Mouse (Mus musculus) A20 (cell line): ENCODE measurements around the gene Lmtk2.

Source experiments
- DNase-seq: peaks from one replicate; pipeline ENCODE4 v3.0.0-alpha.2; 2011; ENCODE audit warnings: low read depth, low spot score

Gene Lmtk2

GRCm38 (mm10) chr5:144100149-144100935 lies at the start of gene Lmtk2:
TSS of gene Lmtk2 (plus strand) at chr5:144100436.
- DNase-seq: peak; percentile 95

- peak; percentile 63 for DNase-seq
These were observed 49.0 kb upstream of the Lmtk2 start for GRCm38 (mm10) chr5:144051268-144051667.

GRCm38 (mm10) chr5:144053450-144053849 lies 46.8 kb upstream of the Lmtk2 start:
- no peak for DNase-seq

GRCm38 (mm10) chr5:144054340-144054739 lies 45.9 kb upstream of the Lmtk2 start:
- no peak for DNase-seq

GRCm38 (mm10) chr5:144064093-144064492 lies 36.1 kb upstream of the Lmtk2 start:
- no peak for DNase-seq

GRCm38 (mm10) chr5:144066036-144066435 lies 34.2 kb upstream of the Lmtk2 start:
- DNase-seq: no peak

GRCm38 (mm10) chr5:144070064-144070463 lies 30.2 kb upstream of the Lmtk2 start:
- DNase-seq: no peak

GRCm38 (mm10) chr5:144071249-144071648 lies 29.0 kb upstream of the Lmtk2 start:
- no peak for DNase-seq

GRCm38 (mm10) chr5:144077541-144077940 lies 22.7 kb upstream of the Lmtk2 start:
- DNase-seq: no peak

GRCm38 (mm10) chr5:144080886-144081285 lies 19.4 kb upstream of the Lmtk2 start:
- DNase-seq: no peak

- DNase-seq: no peak
These were observed 18.2 kb upstream of the Lmtk2 start for GRCm38 (mm10) chr5:144082006-144082405.

GRCm38 (mm10) chr5:144083521-144083920 lies 16.7 kb upstream of the Lmtk2 start:
- DNase-seq: no peak

GRCm38 (mm10) chr5:144084271-144084670 lies 16.0 kb upstream of the Lmtk2 start:
- DNase-seq: peak; percentile 19

GRCm38 (mm10) chr5:144085696-144086095 lies 14.5 kb upstream of the Lmtk2 start:
- no peak for DNase-seq

- DNase-seq: no peak
These were observed 13.7 kb upstream of the Lmtk2 start for GRCm38 (mm10) chr5:144086494-144086893.

- DNase-seq: no peak
These were observed 11.9 kb upstream of the Lmtk2 start for GRCm38 (mm10) chr5:144088354-144088753.

GRCm38 (mm10) chr5:144095461-144095970 lies 4.7 kb upstream of the Lmtk2 start:
- DNase-seq: no peak

- no peak for DNase-seq
These were observed 2.2 kb upstream of the Lmtk2 start for GRCm38 (mm10) chr5:144097902-144098639.

- DNase-seq: no peak
These were observed 1.7 kb upstream of the Lmtk2 start for GRCm38 (mm10) chr5:144098640-144098929.

- DNase-seq: no peak
These were observed 712 bp downstream of the Lmtk2 start for GRCm38 (mm10) chr5:144100948-144101347.

- DNase-seq: no peak
These were observed 4.8 kb downstream of the Lmtk2 start for GRCm38 (mm10) chr5:144105070-144105469.

- DNase-seq: no peak
These were observed 5.4 kb downstream of the Lmtk2 start for GRCm38 (mm10) chr5:144105471-144106129.
